Mouse (Mus musculus) bone marrow macrophage, adult 2 months (primary cell): ENCODE results near the gene Pdhx.

Experiments
- CTCF ChIP-seq: IDR thresholded peaks from 2 replicates; pipeline ENCODE4 v1.5.1; 2012; ENCODE audit warnings: low read depth, mild to moderate bottlenecking, low read length, moderate library complexity
- POLR2A ChIP-seq: IDR thresholded peaks from 2 replicates; pipeline ENCODE4 v1.6.1; 2012; ENCODE audit warnings: mild to moderate bottlenecking, low read depth, low read length, borderline replicate concordance

- TF ChIP-seq CTCF = no peak
- no peak for TF ChIP-seq POLR2A
These were observed 100.7 kb downstream of the Pdhx start for GRCm38 (mm10) chr2:102972575-102972974.
